In genomic region chr19:6268170-6268528, GRCm38 (mm10) we compare ENCODE assay signal across 8 mouse cellular contexts. TPM values are rescaled to one million over a fixed set of nuclear protein-coding genes. Genes with fewer than 3 reads are reported as not detected.
A peak's percentile ranks its signal among the peaks of the same experiment; 100 is the strongest.
DNase-seq lines count a peak whose midpoint lies in the region; ATAC-seq and TF ChIP-seq lines count a peak whose summit lies in the region.

No protein-coding gene starts in this region.

- peak; percentile 89 to 93 for DNase-seq in adrenal gland, postnatal 36 days
- peak; percentile 88 for DNase-seq in heart, postnatal 0 days (ENCODE audit: low spot score)
- DNase-seq in kidney, postnatal 25 days, result peak; percentile 90 to 92

- no peaks in the 10 kb centered on the region for H3K9me3 ChIP-seq in heart, postnatal 0 days (replicated peaks; ENCODE audit: control insufficient read depth, low read length)
- no peaks in the 10 kb centered on the region for H3K9me3 ChIP-seq in liver, embryonic 15.5 days (replicated peaks)
- no peaks in the 10 kb centered on the region for H3K9me3 ChIP-seq in neural tube, embryonic 15.5 days (replicated peaks)

- H3K4me2 ChIP-seq in heart, postnatal 0 days (ENCODE audit: low read depth, low read length), result no peak overlapping the region
- 0 out of 2 replicates have a peak overlapping the region, but pooled peaks have one; percentile 6 for H3K4me2 ChIP-seq in liver, embryonic 15.5 days
- H3K4me2 ChIP-seq in neural tube, embryonic 15.5 days, result no peak overlapping the region

- no peak for TF ChIP-seq EP300 in heart, postnatal 0 days (IDR thresholded peaks at IDR 0.05; ENCODE audit: low read depth)

- 15% methylated on average over 8 of the region's 8 CpGs for WGBS in heart, postnatal 0 days
- 12% methylated on average over 8 of the region's 8 CpGs for WGBS in liver, embryonic 15.5 days (ENCODE audit: insufficient replicate concordance)
- WGBS in neural tube, embryonic 15.5 days, result 10% methylated on average over 8 of the region's 8 CpGs

- H3K27ac ChIP-seq in heart, postnatal 0 days (ENCODE audit: low read depth), result no peak overlapping the region
- peak overlapping the region; percentile 69 for H3K27ac ChIP-seq in liver, embryonic 15.5 days (replicated peaks)
- H3K27ac ChIP-seq in neural tube, embryonic 15.5 days (replicated peaks), result no peak overlapping the region
- no peak overlapping the region for H3K27ac ChIP-seq in testis, adult 2 months (ENCODE audit: control insufficient read depth, insufficient read depth, low read depth, low read length)

- H3K36me3 ChIP-seq in heart, postnatal 0 days (replicated peaks; ENCODE audit: control insufficient read depth, insufficient read depth, low read length), result no peaks in the 10 kb centered on the region
- H3K36me3 ChIP-seq in liver, embryonic 15.5 days (replicated peaks), result no peaks in the 10 kb centered on the region
- no peaks in the 10 kb centered on the region for H3K36me3 ChIP-seq in neural tube, embryonic 15.5 days
- H3K36me3 ChIP-seq in testis, adult 2 months (ENCODE audit: control insufficient read depth, insufficient read depth, low read length), result no peaks in the 10 kb centered on the region

- H3K4me3 ChIP-seq in heart, postnatal 0 days (ENCODE audit: low read depth, low read length), result no peak overlapping the region
- H3K4me3 ChIP-seq in liver, embryonic 15.5 days (replicated peaks), result no peak overlapping the region
- no peak overlapping the region for H3K4me3 ChIP-seq in neural tube, embryonic 15.5 days (replicated peaks)
- no peak overlapping the region for H3K4me3 ChIP-seq in testis, adult 2 months (ENCODE audit: control insufficient read depth, low read depth, low read length)

- TF ChIP-seq CTCF in heart, postnatal 0 days (IDR thresholded peaks at IDR 0.05; ENCODE audit: low read depth), result peak; percentile 88
- peak; percentile 91; the same call in 1 of the 2 replicates for TF ChIP-seq CTCF in testis, adult 2 months (IDR thresholded peaks at IDR 0.05; ENCODE audit: control insufficient read depth, insufficient read depth, insufficient replicate concordance, low read depth, low read length)

- H3K4me1 ChIP-seq in heart, postnatal 0 days (ENCODE audit: control insufficient read depth, insufficient read depth), result peaks cover 5% of the 10 kb centered on the region; the same call in 1 of the 2 replicates
- H3K4me1 ChIP-seq in liver, embryonic 15.5 days (replicated peaks), result peaks cover 78% of the 10 kb centered on the region
- H3K4me1 ChIP-seq in neural tube, embryonic 15.5 days, result peaks cover 4% of the 10 kb centered on the region; the same call in 1 of the 2 replicates
- H3K4me1 ChIP-seq in testis, adult 2 months (ENCODE audit: control insufficient read depth, insufficient read depth, low read length), result no peaks in the 10 kb centered on the region

- H3K9ac ChIP-seq in heart, postnatal 0 days (replicated peaks; ENCODE audit: low read depth, low read length), result no peak overlapping the region
- H3K9ac ChIP-seq in liver, embryonic 15.5 days, result no peak overlapping the region
- H3K9ac ChIP-seq in neural tube, embryonic 15.5 days (replicated peaks), result no peak overlapping the region

- no peak for TF ChIP-seq POLR2A in testis, adult 2 months (IDR thresholded peaks at IDR 0.05; ENCODE audit: control insufficient read depth, low read depth, low read length)

- peak; percentile 80 for ATAC-seq in CD4-positive, CD25-positive, alpha-beta regulatory T cell, adult 4 months
- peak; percentile 79 for ATAC-seq in erythroblast, adult 5-6 weeks (replicated peaks; ENCODE audit: low FRiP score, poor library complexity, severe bottlenecking)
- ATAC-seq in heart, postnatal 0 days (ENCODE audit: insufficient read depth, low read depth), result peak; percentile 70
- peak; percentile 40 for ATAC-seq in liver, embryonic 15.5 days (ENCODE audit: insufficient read depth)
- peak; percentile 76 for ATAC-seq in neural tube, embryonic 15.5 days (ENCODE audit: low FRiP score)

- peaks cover 5% of the 10 kb centered on the region; the same call in 1 of the 2 replicates for H3K27me3 ChIP-seq in heart, postnatal 0 days (ENCODE audit: control insufficient read depth, insufficient read depth, low read length)
- peaks cover 7% of the 10 kb centered on the region; the same call in 1 of the 2 replicates for H3K27me3 ChIP-seq in liver, embryonic 15.5 days
- 0 out of 2 replicates have a peak, but pooled peaks cover 2% of the 10 kb centered on the region for H3K27me3 ChIP-seq in neural tube, embryonic 15.5 days (replicated peaks)
- no peaks in the 10 kb centered on the region for H3K27me3 ChIP-seq in testis, adult 2 months (ENCODE audit: control insufficient read depth, insufficient read depth, low read length)

RNA-seq across cellular contexts. Expression of gene Ehd1, which starts 8.4 kb away (rescaled TPM):
- polyA plus RNA-seq in CD4-positive, CD25-positive, alpha-beta regulatory T cell, adult 4 months (2017; shearing (Covaris generic)), result 10 to 100 TPM in 1 of 2 experiments, 1 to 10 TPM in 1; 6.4 to 22.8 TPM
- 100 to 1,000 TPM; 119 to 188 TPM for total RNA-seq in adrenal gland, postnatal 36 days (2021)
- 12.7 and 13.2 TPM in 2 replicates for total RNA-seq in erythroblast, adult 5-6 weeks (2015; ENCODE audit: low replicate concordance)
- 25.8 and 25.9 TPM in 2 replicates for total RNA-seq in erythroblast, adult 5-6 weeks (2017; ENCODE audit: low replicate concordance)
- 127 and 200 TPM in 2 replicates for total RNA-seq in heart, postnatal 0 days (2014; rRNA removed; ENCODE audit: low replicate concordance)
- polyA plus RNA-seq in heart, postnatal 0 days (2015; fragmentation: Nextera tagmentation; extraction: Ambion mirVana), result 56.4 and 60.3 TPM in 2 replicates
- polyA plus RNA-seq in liver, embryonic 15.5 days (2015; fragmentation: Nextera tagmentation; extraction: Ambion mirVana), result 64.0 and 69.3 TPM in 2 replicates
- 80.6 and 87.7 TPM in 2 replicates for polyA plus RNA-seq in neural tube, embryonic 15.5 days (2015; fragmentation: Nextera tagmentation; extraction: Ambion mirVana)
- polyA plus RNA-seq in testis, adult 2 months (2012; rRNA removed), result 521 and 642 TPM in 2 replicates

RNA-seq across cellular contexts. Expression of gene Atg2a, which starts 26.7 kb away (rescaled TPM):
- 10 to 100 TPM; 10.4 to 14.7 TPM for polyA plus RNA-seq in CD4-positive, CD25-positive, alpha-beta regulatory T cell, adult 4 months (2017; shearing (Covaris generic))
- 10 to 100 TPM; 30.7 to 33.3 TPM for total RNA-seq in adrenal gland, postnatal 36 days (2021)
- 32.4 and 33.4 TPM in 2 replicates for total RNA-seq in erythroblast, adult 5-6 weeks (2015; ENCODE audit: low replicate concordance)
- 32.2 and 39.0 TPM in 2 replicates for total RNA-seq in erythroblast, adult 5-6 weeks (2017; ENCODE audit: low replicate concordance)
- 18.9 and 24.5 TPM in 2 replicates for total RNA-seq in heart, postnatal 0 days (2014; rRNA removed; ENCODE audit: low replicate concordance)
- 4.7 and 5.6 TPM in 2 replicates for polyA plus RNA-seq in heart, postnatal 0 days (2015; fragmentation: Nextera tagmentation; extraction: Ambion mirVana)
- 4.7 and 5.8 TPM in 2 replicates for polyA plus RNA-seq in liver, embryonic 15.5 days (2015; fragmentation: Nextera tagmentation; extraction: Ambion mirVana)
- 12.5 and 12.9 TPM in 2 replicates for polyA plus RNA-seq in neural tube, embryonic 15.5 days (2015; fragmentation: Nextera tagmentation; extraction: Ambion mirVana)
- polyA plus RNA-seq in testis, adult 2 months (2012; rRNA removed), result 40.2 and 40.5 TPM in 2 replicates

RNA-seq across cellular contexts. Expression of gene Ppp2r5b, which starts 32.5 kb away (rescaled TPM):
- 1 to 10 TPM; 1.2 to 1.6 TPM for polyA plus RNA-seq in CD4-positive, CD25-positive, alpha-beta regulatory T cell, adult 4 months (2017; shearing (Covaris generic))
- total RNA-seq in adrenal gland, postnatal 36 days (2021), result 100 to 1,000 TPM in 1 of 2 experiments, 10 to 100 TPM in 1; 83.5 to 129 TPM
- 45.5 and 51.0 TPM in 2 replicates for total RNA-seq in erythroblast, adult 5-6 weeks (2015; ENCODE audit: low replicate concordance)
- total RNA-seq in erythroblast, adult 5-6 weeks (2017; ENCODE audit: low replicate concordance), result 117 and 295 TPM in 2 replicates
- total RNA-seq in heart, postnatal 0 days (2014; rRNA removed; ENCODE audit: low replicate concordance), result 20.6 and 40.3 TPM in 2 replicates
- 18.3 and 18.6 TPM in 2 replicates for polyA plus RNA-seq in heart, postnatal 0 days (2015; fragmentation: Nextera tagmentation; extraction: Ambion mirVana)
- polyA plus RNA-seq in liver, embryonic 15.5 days (2015; fragmentation: Nextera tagmentation; extraction: Ambion mirVana), result 3.3 and 5.0 TPM in 2 replicates
- polyA plus RNA-seq in neural tube, embryonic 15.5 days (2015; fragmentation: Nextera tagmentation; extraction: Ambion mirVana), result 127 and 156 TPM in 2 replicates
- polyA plus RNA-seq in testis, adult 2 months (2012; rRNA removed), result 4.6 TPM in 2 replicates

RNA-seq across cellular contexts. Expression of gene Cdc42bpg, which starts 38.1 kb away (rescaled TPM):
- under 1 TPM; 0.07 to 0.13 TPM for polyA plus RNA-seq in CD4-positive, CD25-positive, alpha-beta regulatory T cell, adult 4 months (2017; shearing (Covaris generic))
- total RNA-seq in adrenal gland, postnatal 36 days (2021), result 10 to 100 TPM; 22.6 to 23.5 TPM
- 0.21 TPM in 1 of 2 replicates, not detected in the other for total RNA-seq in erythroblast, adult 5-6 weeks (2015; ENCODE audit: low replicate concordance)
- total RNA-seq in erythroblast, adult 5-6 weeks (2017; ENCODE audit: low replicate concordance), result 0.17 and 0.70 TPM in 2 replicates
- 4.8 and 9.5 TPM in 2 replicates for total RNA-seq in heart, postnatal 0 days (2014; rRNA removed; ENCODE audit: low replicate concordance)
- 0.49 and 0.51 TPM in 2 replicates for polyA plus RNA-seq in heart, postnatal 0 days (2015; fragmentation: Nextera tagmentation; extraction: Ambion mirVana)
- 0.21 and 0.38 TPM in 2 replicates for polyA plus RNA-seq in liver, embryonic 15.5 days (2015; fragmentation: Nextera tagmentation; extraction: Ambion mirVana)
- polyA plus RNA-seq in neural tube, embryonic 15.5 days (2015; fragmentation: Nextera tagmentation; extraction: Ambion mirVana), result 0.33 and 0.36 TPM in 2 replicates
- polyA plus RNA-seq in testis, adult 2 months (2012; rRNA removed), result 5.3 and 5.4 TPM in 2 replicates

RNA-seq across cellular contexts. Expression of gene Gpha2, which starts 42.0 kb away (rescaled TPM):
- not detected for polyA plus RNA-seq in CD4-positive, CD25-positive, alpha-beta regulatory T cell, adult 4 months (2017; shearing (Covaris generic))
- 10 to 100 TPM; 25.5 to 27.9 TPM for total RNA-seq in adrenal gland, postnatal 36 days (2021)
- not detected in 2 replicates for total RNA-seq in erythroblast, adult 5-6 weeks (2015; ENCODE audit: low replicate concordance)
- not detected in 2 replicates for total RNA-seq in erythroblast, adult 5-6 weeks (2017; ENCODE audit: low replicate concordance)
- not detected in 2 replicates for total RNA-seq in heart, postnatal 0 days (2014; rRNA removed; ENCODE audit: low replicate concordance)
- polyA plus RNA-seq in heart, postnatal 0 days (2015; fragmentation: Nextera tagmentation; extraction: Ambion mirVana), result not detected in 2 replicates
- polyA plus RNA-seq in liver, embryonic 15.5 days (2015; fragmentation: Nextera tagmentation; extraction: Ambion mirVana), result 0.15 and 0.28 TPM in 2 replicates
- 0.75 TPM in 1 of 2 replicates, not detected in the other for polyA plus RNA-seq in neural tube, embryonic 15.5 days (2015; fragmentation: Nextera tagmentation; extraction: Ambion mirVana)
- polyA plus RNA-seq in testis, adult 2 months (2012; rRNA removed), result 3.8 and 4.3 TPM in 2 replicates
